Mouse (Mus musculus) small intestine, adult 2 months (tissue): Measurements from ENCODE around the gene Spata2l.

Experiments
- CTCF ChIP-seq: fragments of 200-500 bp; IDR thresholded peaks from 2 replicates; pipeline ENCODE4 v1.5.1; 2012; ENCODE audit warnings: low read depth, mild to moderate bottlenecking, control low read depth, inconsistent platforms, low read length, moderate library complexity, mixed read lengths; ENCODE audit not compliant: insufficient replicate concordance, insufficient read length; ENCODE audit errors: extremely low read depth
- POLR2A ChIP-seq: fragments of 200-500 bp; IDR thresholded peaks from 2 replicates; pipeline ENCODE4 v1.6.1; 2012; ENCODE audit warnings: low read depth, mild to moderate bottlenecking, control low read depth, inconsistent platforms, low read length, moderate library complexity

GRCm38 (mm10) chr8:123257114-123257513 lies 21.1 kb upstream of the Spata2l start:
- TF ChIP-seq CTCF = no peak
- TF ChIP-seq POLR2A = no peak
